Mouse (Mus musculus): ENCODE results near the gene Hoxc13. TPM values are rescaled to one million over a fixed set of nuclear protein-coding genes. Genes with fewer than 3 reads are reported as not detected.

Gene Hoxc13
- polyA plus RNA-seq, 1 experiment from 2014 or later = not detected

GRCm38 (mm10) chr15:102947276-102947675 lies 26.4 kb downstream of the Hoxc13 start:
- no peak overlapping the region for H3K9ac ChIP-seq (ENCODE audit: low read depth, low read length)
- 1% methylated on average over 9 of the region's 9 CpGs for WGBS
- no peak overlapping the region for H3K4me3 ChIP-seq (ENCODE audit: low read depth, low read length)
- no peaks in the 10 kb centered on the region for H3K9me3 ChIP-seq (replicated peaks; ENCODE audit: control insufficient read depth, low read length, poor library complexity, severe bottlenecking)
- no peak overlapping the region for H3K27ac ChIP-seq (ENCODE audit: low read length)
- H3K36me3 ChIP-seq (ENCODE audit: control insufficient read depth, insufficient read depth, low read length) = no peaks in the 10 kb centered on the region
- ATAC-seq = no peak
- no peaks in the 10 kb centered on the region; the same call in 1 of the 2 replicates for H3K4me1 ChIP-seq (ENCODE audit: control insufficient read depth, insufficient read depth, low read length)
- no peak overlapping the region for H3K4me2 ChIP-seq (ENCODE audit: low read length)
- peaks cover 88% of the 10 kb centered on the region for H3K27me3 ChIP-seq (ENCODE audit: control insufficient read depth, insufficient read depth, low read depth, low read length)

- Histone ChIP-seq H3K27ac (ENCODE audit: low read length) (no peak overlapping the region), H3K9ac (ENCODE audit: low read depth, low read length) (no peak overlapping the region), H3K4me1 (ENCODE audit: control insufficient read depth, insufficient read depth, low read length) (no peaks in the 10 kb centered on the region), H3K36me3 (ENCODE audit: control insufficient read depth, insufficient read depth, low read length) (no peaks in the 10 kb centered on the region), H3K4me3 (ENCODE audit: low read depth, low read length) (no peak overlapping the region), H3K9me3 (replicated peaks; ENCODE audit: control insufficient read depth, low read length, poor library complexity, severe bottlenecking) (no peaks in the 10 kb centered on the region), H3K27me3 (ENCODE audit: control insufficient read depth, insufficient read depth, low read depth, low read length) (peaks cover 92% of the 10 kb centered on the region), H3K4me2 (ENCODE audit: low read length) (no peak overlapping the region)
- ATAC-seq = no peak
- WGBS = 4% methylated on average over 2 of the region's 2 CpGs
These were observed 27.9 kb downstream of the Hoxc13 start for GRCm38 (mm10) chr15:102948842-102949241.

- H3K4me3 ChIP-seq (ENCODE audit: low read depth, low read length) = no peak overlapping the region
- ATAC-seq = no peak
- no peaks in the 10 kb centered on the region for H3K4me1 ChIP-seq (ENCODE audit: control insufficient read depth, insufficient read depth, low read length)
- H3K9ac ChIP-seq (ENCODE audit: low read depth, low read length) = no peak overlapping the region
- no peak overlapping the region for H3K4me2 ChIP-seq (ENCODE audit: low read length)
- H3K9me3 ChIP-seq (replicated peaks; ENCODE audit: control insufficient read depth, low read length, poor library complexity, severe bottlenecking) = no peaks in the 10 kb centered on the region
- WGBS = 3% methylated on average over 20 of the region's 20 CpGs
- no peak overlapping the region for H3K27ac ChIP-seq (ENCODE audit: low read length)
- peaks cover 92% of the 10 kb centered on the region for H3K27me3 ChIP-seq (ENCODE audit: control insufficient read depth, insufficient read depth, low read depth, low read length)
- H3K36me3 ChIP-seq (ENCODE audit: control insufficient read depth, insufficient read depth, low read length) = no peaks in the 10 kb centered on the region
These were observed 28.8 kb downstream of the Hoxc13 start for GRCm38 (mm10) chr15:102949696-102950095.

GRCm38 (mm10) chr15:102950877-102951276 lies 30.0 kb downstream of the Hoxc13 start:
- Histone ChIP-seq H3K9ac (ENCODE audit: low read depth, low read length) (no peak overlapping the region), H3K27ac (ENCODE audit: low read length) (no peak overlapping the region), H3K4me3 (ENCODE audit: low read depth, low read length) (no peak overlapping the region), H3K27me3 (ENCODE audit: control insufficient read depth, insufficient read depth, low read depth, low read length) (peaks cover 90% of the 10 kb centered on the region), H3K9me3 (replicated peaks; ENCODE audit: control insufficient read depth, low read length, poor library complexity, severe bottlenecking) (no peaks in the 10 kb centered on the region), H3K4me2 (ENCODE audit: low read length) (no peak overlapping the region), H3K4me1 (ENCODE audit: control insufficient read depth, insufficient read depth, low read length) (no peaks in the 10 kb centered on the region), H3K36me3 (ENCODE audit: control insufficient read depth, insufficient read depth, low read length) (no peaks in the 10 kb centered on the region)
- ATAC-seq = no peak
- 8% methylated on average over 2 of the region's 2 CpGs for WGBS

GRCm38 (mm10) chr15:102953561-102953960 lies 32.7 kb downstream of the Hoxc13 start:
- no peak for ATAC-seq
- no peak overlapping the region for H3K4me2 ChIP-seq (ENCODE audit: low read length)
- H3K36me3 ChIP-seq (ENCODE audit: control insufficient read depth, insufficient read depth, low read length) = no peaks in the 10 kb centered on the region
- H3K4me1 ChIP-seq (ENCODE audit: control insufficient read depth, insufficient read depth, low read length) = no peaks in the 10 kb centered on the region
- H3K4me3 ChIP-seq (ENCODE audit: low read depth, low read length) = no peak overlapping the region
- 4% methylated on average over 6 of the region's 6 CpGs for WGBS
- H3K27me3 ChIP-seq (ENCODE audit: control insufficient read depth, insufficient read depth, low read depth, low read length) = peaks cover 90% of the 10 kb centered on the region
- no peak overlapping the region for H3K9ac ChIP-seq (ENCODE audit: low read depth, low read length)
- no peak overlapping the region for H3K27ac ChIP-seq (ENCODE audit: low read length)
- no peaks in the 10 kb centered on the region for H3K9me3 ChIP-seq (replicated peaks; ENCODE audit: control insufficient read depth, low read length, poor library complexity, severe bottlenecking)

GRCm38 (mm10) chr15:102954192-102955006 lies 33.5 kb downstream of the Hoxc13 start, which contains the start of gene Hoxc11:
Hoxc11 (plus strand) TSS chr15:102954427.
- H3K9ac ChIP-seq (ENCODE audit: low read depth, low read length) = no peak within 1 kb of the TSS
- no peak for ATAC-seq
- no peaks in the 10 kb centered on the region for H3K36me3 ChIP-seq (ENCODE audit: control insufficient read depth, insufficient read depth, low read length)

GRCm38 (mm10) chr15:102955007-102955382 lies 34.1 kb downstream of the Hoxc13 start:
- H3K4me2 ChIP-seq (ENCODE audit: low read length) = no peak overlapping the region
- ATAC-seq = no peak
- H3K9me3 ChIP-seq (replicated peaks; ENCODE audit: control insufficient read depth, low read length, poor library complexity, severe bottlenecking) = no peaks in the 10 kb centered on the region
- no peaks in the 10 kb centered on the region for H3K4me1 ChIP-seq (ENCODE audit: control insufficient read depth, insufficient read depth, low read length)
- no peak overlapping the region for H3K27ac ChIP-seq (ENCODE audit: low read length)
- peaks cover 88% of the 10 kb centered on the region for H3K27me3 ChIP-seq (ENCODE audit: control insufficient read depth, insufficient read depth, low read depth, low read length)
- WGBS = 0% methylated on average over 25 of the region's 28 CpGs
- no peak overlapping the region for H3K4me3 ChIP-seq (ENCODE audit: low read depth, low read length)
- H3K9ac ChIP-seq (ENCODE audit: low read depth, low read length) = no peak overlapping the region
- H3K36me3 ChIP-seq (ENCODE audit: control insufficient read depth, insufficient read depth, low read length) = no peaks in the 10 kb centered on the region

More at GRCm38 (mm10) chr15:102954192-102955006, 33.5 kb downstream of the Hoxc13 start, which contains the start of gene Hoxc11:
- WGBS = under 1% methylated on average over 52 of the region's 57 CpGs
- H3K4me1 ChIP-seq (ENCODE audit: control insufficient read depth, insufficient read depth, low read length) = no peaks in the 10 kb centered on the region
- no peak within 1 kb of the TSS for H3K4me2 ChIP-seq (ENCODE audit: low read length)
- H3K27ac ChIP-seq (ENCODE audit: low read length) = no peak within 1 kb of the TSS
- peaks cover 88% of the 10 kb centered on the region for H3K27me3 ChIP-seq (ENCODE audit: control insufficient read depth, insufficient read depth, low read depth, low read length)
- H3K9me3 ChIP-seq (replicated peaks; ENCODE audit: control insufficient read depth, low read length, poor library complexity, severe bottlenecking) = no peaks in the 10 kb centered on the region
- H3K4me3 ChIP-seq (ENCODE audit: low read depth, low read length) = no peak within 1 kb of the TSS

- ATAC-seq = no peak
- Histone ChIP-seq H3K4me3 (ENCODE audit: low read depth, low read length) (no peak overlapping the region), H3K27ac (ENCODE audit: low read length) (no peak overlapping the region), H3K4me2 (ENCODE audit: low read length) (no peak overlapping the region), H3K9ac (ENCODE audit: low read depth, low read length) (no peak overlapping the region), H3K9me3 (replicated peaks; ENCODE audit: control insufficient read depth, low read length, poor library complexity, severe bottlenecking) (no peaks in the 10 kb centered on the region), H3K36me3 (ENCODE audit: control insufficient read depth, insufficient read depth, low read length) (no peaks in the 10 kb centered on the region), H3K4me1 (ENCODE audit: control insufficient read depth, insufficient read depth, low read length) (no peaks in the 10 kb centered on the region), H3K27me3 (ENCODE audit: control insufficient read depth, insufficient read depth, low read depth, low read length) (peaks cover 90% of the 10 kb centered on the region)
- WGBS = under 1% methylated on average over 36 of the region's 40 CpGs
These were observed 35.1 kb downstream of the Hoxc13 start for GRCm38 (mm10) chr15:102955833-102956640.

- H3K27ac ChIP-seq (ENCODE audit: low read length) = no peak overlapping the region
These were observed 36.0 kb downstream of the Hoxc13 start for GRCm38 (mm10) chr15:102956906-102957305.

More at GRCm38 (mm10) chr15:102956906-102957305, 36.0 kb downstream of the Hoxc13 start:
- no peak for ATAC-seq
- Histone ChIP-seq H3K9me3 (replicated peaks; ENCODE audit: control insufficient read depth, low read length, poor library complexity, severe bottlenecking) (no peaks in the 10 kb centered on the region), H3K36me3 (ENCODE audit: control insufficient read depth, insufficient read depth, low read length) (no peaks in the 10 kb centered on the region), H3K27me3 (ENCODE audit: control insufficient read depth, insufficient read depth, low read depth, low read length) (peaks cover 89% of the 10 kb centered on the region), H3K4me3 (ENCODE audit: low read depth, low read length) (no peak overlapping the region), H3K9ac (ENCODE audit: low read depth, low read length) (no peak overlapping the region), H3K4me2 (ENCODE audit: low read length) (no peak overlapping the region), H3K4me1 (ENCODE audit: control insufficient read depth, insufficient read depth, low read length) (no peaks in the 10 kb centered on the region)
- WGBS = under 1% methylated on average over 12 of the region's 12 CpGs
